Comparison of ENCODE assay signal across 9 mouse cellular contexts in the genomic region with DNA sequence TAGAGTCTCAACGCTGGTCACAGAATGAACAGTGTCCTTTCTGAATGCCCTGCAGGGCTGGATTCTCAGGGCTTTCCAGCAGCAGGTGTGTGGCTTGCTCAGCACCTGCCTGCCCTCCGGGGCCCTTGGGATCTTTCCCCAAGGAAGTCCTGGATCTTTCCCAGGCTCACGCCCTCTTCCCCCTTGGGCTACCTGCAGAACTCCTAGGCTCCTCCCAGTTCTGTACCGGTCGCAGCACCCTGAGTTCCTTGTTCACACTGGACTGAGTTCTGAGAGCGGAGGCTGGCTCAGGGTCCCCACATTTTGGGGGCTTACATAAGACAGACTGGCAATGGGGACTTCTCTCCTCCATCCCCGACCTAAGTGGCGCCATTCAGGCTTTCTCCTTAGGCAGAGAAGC. TPM values are rescaled to one million over a fixed set of nuclear protein-coding genes. Genes with fewer than 3 reads are reported as not detected.
DNase-seq lines count a peak whose midpoint lies in the region; ATAC-seq lines count a peak whose summit lies in the region.
"Had no signal": no experiment of that assay in that cellular context is flagged by ENCODE, and none has a peak within 500 bp of the region (broad histone marks: within the 10 kb centered on the region; RNA-seq: fewer than 3 reads in every experiment).

No protein-coding gene starts in this region.

- no peak for DNase-seq in heart, postnatal 10 days
- DNase-seq in neural tube, embryonic 10.5 days (ENCODE audit: extremely low spot score, low spot score), result peak; percentile 32
- no peak for DNase-seq in thymus, postnatal 10 days (ENCODE audit: low spot score in 2 of 2)
- DNase-seq in T-cell, adult 2 months (ENCODE audit: low spot score), result no peak
- no peak for DNase-seq in MN1 (ENCODE audit: low spot score)

- intact Hi-C loops in heart, postnatal 10 days (cut with DNase I), result no loop called here

- peak overlapping the region; percentile 2 to 84; a peak in 3 of 4 replicates for H3K27ac ChIP-seq in heart, embryonic 14.5 days (replicated peaks in 1 of 2; ENCODE audit: control insufficient read depth in 1 of 2, insufficient read depth in 1 of 2, low read depth in 2 of 2, low read length in 2 of 2)
- peak overlapping the region; percentile 85 for H3K27ac ChIP-seq in embryonic facial prominence, embryonic 12.5 days
- peak overlapping the region; percentile 82 for H3K27ac ChIP-seq in hindbrain, embryonic 16.5 days (ENCODE audit: low read depth, low read length)

- H3K4me2 ChIP-seq in heart, embryonic 14.5 days (ENCODE audit: low read length), result peak overlapping the region; percentile 52; the same call in 1 of the 2 replicates
- 0 out of 2 replicates have a peak overlapping the region, but pooled peaks have one; percentile 16 for H3K4me2 ChIP-seq in embryonic facial prominence, embryonic 12.5 days (replicated peaks)
- no peak overlapping the region for H3K4me2 ChIP-seq in hindbrain, embryonic 16.5 days (ENCODE audit: low read length)

- peaks cover 37% of the 10 kb centered on the region for H3K36me3 ChIP-seq in heart, embryonic 14.5 days (ENCODE audit: control insufficient read depth, insufficient read depth, low read length)
- H3K36me3 ChIP-seq in embryonic facial prominence, embryonic 12.5 days, result peaks cover 38% of the 10 kb centered on the region
- peaks cover 9% of the 10 kb centered on the region for H3K36me3 ChIP-seq in hindbrain, embryonic 16.5 days (ENCODE audit: control insufficient read depth, insufficient read depth, low read length)

- no peaks in the 10 kb centered on the region for H3K9me3 ChIP-seq in heart, embryonic 14.5 days (ENCODE audit: control insufficient read depth, low read length)
- no peaks in the 10 kb centered on the region for H3K9me3 ChIP-seq in embryonic facial prominence, embryonic 12.5 days
- no peaks in the 10 kb centered on the region for H3K9me3 ChIP-seq in hindbrain, embryonic 16.5 days (ENCODE audit: control insufficient read depth, low read length)

- H3K4me3 ChIP-seq in heart, embryonic 14.5 days (ENCODE audit: control insufficient read depth in 1 of 2, insufficient read depth in 1 of 2, low read depth in 1 of 2, low read length in 2 of 2), result no peak overlapping the region
- H3K4me3 ChIP-seq in embryonic facial prominence, embryonic 12.5 days, result no peak overlapping the region
- no peak overlapping the region for H3K4me3 ChIP-seq in hindbrain, embryonic 16.5 days (ENCODE audit: low read length)

- 76% methylated on average over 8 of the region's 8 CpGs for WGBS in heart, embryonic 14.5 days
- WGBS in embryonic facial prominence, embryonic 12.5 days, result 59% methylated on average over 8 of the region's 8 CpGs
- WGBS in hindbrain, embryonic 16.5 days, result 60% methylated on average over 8 of the region's 8 CpGs

- no peaks in the 10 kb centered on the region for H3K27me3 ChIP-seq in heart, embryonic 14.5 days (ENCODE audit: control insufficient read depth, insufficient read depth, low read length)
- H3K27me3 ChIP-seq in embryonic facial prominence, embryonic 12.5 days, result no peaks in the 10 kb centered on the region
- H3K27me3 ChIP-seq in hindbrain, embryonic 16.5 days (replicated peaks; ENCODE audit: control insufficient read depth, insufficient read depth, low read length), result no peaks in the 10 kb centered on the region

- peak overlapping the region; percentile 57; the same call in 1 of the 2 replicates for H3K9ac ChIP-seq in heart, embryonic 14.5 days (ENCODE audit: low read length)
- no peak overlapping the region for H3K9ac ChIP-seq in embryonic facial prominence, embryonic 12.5 days
- H3K9ac ChIP-seq in hindbrain, embryonic 16.5 days (ENCODE audit: low read depth, low read length), result 0 out of 2 replicates have a peak overlapping the region, but pooled peaks have one; percentile 18

- ATAC-seq in heart, embryonic 14.5 days (ENCODE audit: insufficient number of reproducible peaks, insufficient read depth, low FRiP score, low read depth), result no peak
- no peak for ATAC-seq in embryonic facial prominence, embryonic 12.5 days (ENCODE audit: insufficient number of reproducible peaks, insufficient read depth, low FRiP score, low TSS enrichment)
- no peak for ATAC-seq in hindbrain, embryonic 16.5 days

- H3K4me1 ChIP-seq in heart, embryonic 14.5 days (ENCODE audit: control insufficient read depth in 2 of 2, insufficient read depth in 2 of 2, low read length in 2 of 2), result peaks cover 37 to 61% of the 10 kb centered on the region in 2 experiments
- peaks cover 31% of the 10 kb centered on the region for H3K4me1 ChIP-seq in embryonic facial prominence, embryonic 12.5 days
- H3K4me1 ChIP-seq in hindbrain, embryonic 16.5 days (ENCODE audit: control insufficient read depth, insufficient read depth, low read depth, low read length), result peaks cover 40% of the 10 kb centered on the region

RNA-seq across cellular contexts. Expression of gene Soga1, which starts 19.9 kb away (rescaled TPM):
- 4.1 and 5.0 TPM in 2 replicates for polyA plus RNA-seq in heart, embryonic 14.5 days (2014; fragmentation: Nextera tagmentation; extraction: Ambion mirVana)
- 10 to 100 TPM; 33.3 to 34.6 TPM for total RNA-seq in heart, postnatal 10 days (2021)
- polyA plus RNA-seq in embryonic facial prominence, embryonic 12.5 days (2016; fragmentation: Nextera tagmentation; extraction: Ambion mirVana), result 5.7 and 7.8 TPM in 2 replicates
- 4.4 and 4.6 TPM in 2 replicates for polyA plus RNA-seq in hindbrain, embryonic 16.5 days (2015; fragmentation: Nextera tagmentation; extraction: Ambion mirVana)

RNA-seq across cellular contexts. Expression of gene Tldc2, which starts 27.7 kb away (rescaled TPM):
- polyA plus RNA-seq in heart, embryonic 14.5 days (2014; fragmentation: Nextera tagmentation; extraction: Ambion mirVana), result not detected in 2 replicates
- not detected for total RNA-seq in heart, postnatal 10 days (2021)
- polyA plus RNA-seq in embryonic facial prominence, embryonic 12.5 days (2016; fragmentation: Nextera tagmentation; extraction: Ambion mirVana), result not detected in 2 replicates
- not detected in 2 replicates for polyA plus RNA-seq in hindbrain, embryonic 16.5 days (2015; fragmentation: Nextera tagmentation; extraction: Ambion mirVana)
- total RNA-seq: MEL had no signal

RNA-seq across cellular contexts. Expression of gene Dsn1, which starts 52.2 kb away (rescaled TPM):
- 35.9 and 36.8 TPM in 2 replicates for polyA plus RNA-seq in heart, embryonic 14.5 days (2014; fragmentation: Nextera tagmentation; extraction: Ambion mirVana)
- 10 to 100 TPM in 1 of 2 experiments, 1 to 10 TPM in 1; 7.7 to 10.5 TPM for total RNA-seq in heart, postnatal 10 days (2021)
- polyA plus RNA-seq in embryonic facial prominence, embryonic 12.5 days (2016; fragmentation: Nextera tagmentation; extraction: Ambion mirVana), result 45.1 and 49.6 TPM in 2 replicates
- polyA plus RNA-seq in hindbrain, embryonic 16.5 days (2015; fragmentation: Nextera tagmentation; extraction: Ambion mirVana), result 10.5 and 11.6 TPM in 2 replicates
